Mouse (Mus musculus): ENCODE measurements around the gene Cd300lg.

GRCm38 (mm10) chr11:102044691-102045212 is 3.4 kb downstream of the Cd300lg start:
- TF ChIP-seq CTCF (IDR thresholded peaks at IDR 0.05 in 2 of 3, conservative IDR thresholded peaks at IDR 0.05 in 1 of 3; ENCODE audit: control insufficient read depth in 1 of 3, insufficient read depth in 1 of 3, low read depth in 2 of 3, low read length in 3 of 3, poor library complexity in 1 of 3, severe bottlenecking in 1 of 3) (no peak), ZC3H11A (IDR thresholded peaks at IDR 0.05; ENCODE audit: low read depth, low read length) (no peak), ETS1 (IDR thresholded peaks at IDR 0.05; ENCODE audit: low read depth, low read length) (no peak), GATA1 (IDR thresholded peaks at IDR 0.05; ENCODE audit: low read depth, low read length) (no peak), ZKSCAN1 (IDR thresholded peaks at IDR 0.05; ENCODE audit: low read depth, low read length) (no peak), MAZ (IDR thresholded peaks at IDR 0.05; ENCODE audit: low read depth, low read length) (no peak)

All from MEL (cell line).